Mouse (Mus musculus): Measurements from ENCODE around the gene Efnb1.
"Not testable (repeated sequence)": the region's sequence is repeated elsewhere in the genome, so short reads cannot be mapped to it uniquely, and the experiment has no call there.

Efnb1 gene

DNA sequence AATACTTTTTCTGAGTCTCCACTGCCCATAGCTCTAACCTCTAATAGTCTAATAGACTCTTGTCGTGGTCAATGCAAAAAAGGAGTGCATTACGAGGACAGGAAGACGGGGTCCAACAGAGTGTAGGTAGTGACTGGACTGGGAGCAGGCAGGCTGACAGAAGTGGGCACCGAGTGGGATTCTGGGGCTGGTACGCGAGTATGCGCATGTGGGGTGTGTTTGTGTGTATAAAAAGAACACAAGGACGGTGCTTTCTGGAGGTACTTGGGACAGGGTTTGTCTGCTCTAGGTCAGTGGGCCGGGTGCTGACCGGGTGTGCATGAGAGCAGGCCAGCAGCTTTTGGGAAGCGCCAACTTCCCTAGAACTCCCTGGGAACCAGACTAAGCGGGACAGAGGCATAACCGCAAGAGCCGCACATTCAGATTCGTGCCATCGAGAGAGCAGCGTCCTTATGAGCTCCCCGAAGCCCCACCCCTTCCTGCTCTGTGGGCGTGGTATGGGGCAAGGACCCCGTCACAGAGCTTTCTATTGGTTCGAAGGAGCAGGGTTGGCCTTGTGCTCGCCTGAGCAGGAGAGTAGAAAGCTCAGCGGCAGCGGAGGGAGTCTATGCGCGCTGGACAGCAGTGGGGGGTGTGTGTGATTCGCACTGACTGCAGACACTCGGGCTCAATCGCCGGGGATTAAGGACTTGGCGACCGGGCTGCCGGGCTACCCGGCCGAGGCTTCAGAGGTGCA, at the start of gene Efnb1:
Gene Efnb1 (plus strand): TSS at position 608 of the 736 bp plus-strand sequence.
- peak; percentile 70 for DNase-seq (ENCODE audit: low spot score)

DNA sequence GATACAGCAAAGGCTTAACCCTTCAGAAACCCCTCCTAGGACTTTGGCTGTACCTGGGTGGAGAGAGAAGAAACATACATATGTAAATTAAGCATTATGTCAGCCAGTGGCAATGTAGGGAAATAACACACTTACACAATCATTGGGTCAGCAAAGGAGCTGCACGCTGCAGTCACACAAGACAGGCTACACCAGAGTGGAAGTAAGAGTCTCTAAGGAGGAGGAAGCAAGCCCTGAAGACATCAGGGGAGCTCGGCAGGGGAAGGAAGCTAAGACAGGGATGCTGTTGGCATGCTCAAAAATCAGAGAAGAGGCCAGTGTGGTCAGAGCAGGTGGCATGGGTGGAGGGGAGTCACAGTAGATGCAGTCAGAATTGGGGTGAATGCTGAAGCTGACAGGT, 43.2 kb upstream of the Efnb1 start:
- no peak for DNase-seq (ENCODE audit: low spot score)

DNA sequence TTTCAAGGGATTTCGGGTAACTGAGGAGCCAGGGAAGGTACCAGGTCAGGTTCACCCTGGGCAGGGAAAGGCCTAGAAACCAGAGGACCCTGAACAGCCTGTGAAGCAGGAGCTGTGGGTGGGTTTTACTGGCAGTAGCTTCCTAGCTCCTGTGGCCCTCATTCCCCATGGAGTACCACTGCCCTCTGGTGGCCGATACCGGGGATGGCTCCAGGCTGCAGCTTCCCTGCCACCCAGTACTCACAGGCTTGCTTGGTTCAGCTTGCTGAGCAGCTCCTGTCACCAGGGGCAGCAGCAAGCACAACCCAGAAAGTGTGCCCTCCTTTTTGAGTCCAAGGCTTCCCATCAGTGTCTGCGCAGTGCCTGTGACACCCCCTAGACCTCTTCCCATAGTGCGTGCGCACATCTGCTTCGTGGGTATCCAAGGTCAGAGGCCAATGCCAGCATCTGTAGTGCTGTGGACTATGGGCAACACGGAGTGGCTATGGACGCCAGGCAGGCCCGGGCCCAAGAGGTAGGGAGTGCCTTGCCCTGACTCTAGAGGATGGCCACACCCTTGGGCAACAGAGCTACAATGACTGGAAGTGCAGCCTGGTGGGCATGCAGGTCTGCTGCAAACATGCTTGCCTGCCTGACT, 24.7 kb upstream of the Efnb1 start:
- DNase-seq (ENCODE audit: low spot score): not testable (repeated sequence)

DNA sequence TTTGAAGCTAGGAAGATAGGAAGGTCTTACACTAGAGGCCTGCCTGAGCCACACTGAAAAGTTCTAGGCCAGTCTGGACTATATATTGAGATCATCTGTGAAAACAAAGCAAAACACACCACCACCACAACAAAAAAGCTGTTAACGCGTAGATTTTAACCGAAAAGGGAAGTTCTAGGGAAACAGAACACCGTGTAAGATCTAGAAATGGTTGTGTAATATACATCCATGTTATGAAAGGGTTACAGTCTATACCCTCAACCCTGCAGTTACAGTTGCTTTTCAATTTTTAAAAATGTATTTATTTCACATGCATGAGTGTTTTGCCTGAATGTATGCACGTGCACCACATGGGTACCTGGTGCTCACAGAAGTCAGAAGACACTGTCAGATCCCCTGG, 16.4 kb upstream of the Efnb1 start:
- DNase-seq (ENCODE audit: low spot score): no peak

DNA sequence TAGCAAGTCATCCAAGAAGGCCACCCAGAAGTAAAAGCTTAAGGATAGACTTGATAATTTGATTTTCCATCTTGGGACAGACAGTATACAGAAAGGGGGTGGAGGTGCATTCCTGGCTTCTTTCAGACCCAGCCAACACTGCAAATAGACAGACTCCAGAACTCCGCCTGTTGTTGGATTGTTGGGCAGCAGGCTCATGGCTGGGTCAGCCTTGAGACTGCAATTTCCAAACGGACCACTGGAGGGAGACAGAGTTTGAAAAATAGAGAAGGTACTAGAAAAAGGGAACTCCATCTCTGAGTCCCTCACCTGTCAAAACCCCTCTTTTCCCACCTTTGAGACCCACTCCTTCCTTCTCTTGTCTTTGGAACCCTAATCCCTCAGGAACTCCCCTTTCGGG, 5.9 kb upstream of the Efnb1 start:
- DNase-seq (ENCODE audit: low spot score): peak; percentile 37

DNA sequence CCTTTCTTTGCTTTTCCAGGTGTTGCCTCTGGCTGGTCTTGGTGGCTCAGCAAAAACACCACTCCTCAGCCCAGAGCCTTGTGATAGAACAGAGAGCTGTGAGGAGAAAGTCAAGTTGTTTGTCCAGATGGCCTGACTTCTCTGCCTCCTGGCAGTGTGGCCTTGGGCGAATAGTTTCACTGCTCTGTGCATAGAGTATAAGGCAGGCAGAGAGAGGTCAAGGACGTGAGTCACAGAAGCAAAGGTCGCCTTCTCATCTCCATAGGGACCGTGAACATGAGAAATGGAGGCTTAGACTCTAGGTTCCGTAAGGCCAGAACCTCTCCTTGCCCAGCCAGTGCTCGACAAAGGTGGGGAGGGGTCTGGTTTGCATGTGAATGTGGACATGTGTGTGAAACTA, 3.4 kb upstream of the Efnb1 start:
- DNase-seq (ENCODE audit: low spot score): no peak

DNA sequence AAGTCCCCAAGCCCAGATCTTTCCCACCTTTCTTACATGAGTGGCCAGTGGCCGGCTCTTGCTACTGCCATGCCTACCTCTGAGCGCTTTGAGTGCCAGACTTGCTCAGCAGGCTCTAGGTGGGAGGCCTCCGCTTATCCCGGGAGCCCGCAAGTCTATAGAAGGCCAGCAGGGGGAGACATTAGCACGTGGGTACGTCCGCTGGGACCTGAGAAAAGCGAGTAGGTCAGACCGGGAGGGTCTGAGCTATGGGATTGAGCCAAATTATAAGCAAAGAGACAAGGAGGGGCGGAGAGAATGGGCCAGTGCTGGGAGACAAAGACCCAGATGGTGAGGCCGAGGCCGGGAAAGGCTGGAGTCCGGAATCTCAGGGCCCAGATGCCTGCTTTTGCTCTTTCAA, 1.0 kb upstream of the Efnb1 start:
- peak; percentile 47 for DNase-seq (ENCODE audit: low spot score)

DNA sequence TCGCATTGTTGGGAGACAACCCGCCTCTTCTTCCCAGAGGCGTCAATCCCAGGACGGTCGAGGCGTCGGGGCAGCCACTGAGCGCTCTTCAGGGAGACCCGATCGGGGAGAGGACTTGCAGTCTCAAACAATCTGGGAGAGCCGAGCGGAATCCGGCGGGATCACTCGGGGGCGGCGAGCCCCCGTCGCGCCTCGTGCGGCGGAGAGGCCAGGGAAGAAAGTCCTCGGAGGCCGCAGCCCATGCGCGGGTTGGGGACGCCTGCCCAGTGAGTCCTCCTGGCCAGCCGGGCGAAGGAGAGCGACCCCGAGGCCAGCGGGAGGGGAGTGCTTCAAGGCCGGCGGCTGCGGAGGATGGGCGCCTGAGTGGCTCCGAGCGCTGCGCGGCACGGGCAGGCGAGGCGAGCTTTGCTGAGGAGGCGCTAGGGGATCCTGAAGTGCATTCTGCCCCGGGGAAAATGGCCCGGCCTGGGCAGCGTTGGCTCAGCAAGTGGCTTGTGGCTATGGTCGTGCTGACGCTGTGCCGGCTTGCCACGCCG, 569 bp downstream of the Efnb1 start:
- DNase-seq (ENCODE audit: low spot score): no peak

DNA sequence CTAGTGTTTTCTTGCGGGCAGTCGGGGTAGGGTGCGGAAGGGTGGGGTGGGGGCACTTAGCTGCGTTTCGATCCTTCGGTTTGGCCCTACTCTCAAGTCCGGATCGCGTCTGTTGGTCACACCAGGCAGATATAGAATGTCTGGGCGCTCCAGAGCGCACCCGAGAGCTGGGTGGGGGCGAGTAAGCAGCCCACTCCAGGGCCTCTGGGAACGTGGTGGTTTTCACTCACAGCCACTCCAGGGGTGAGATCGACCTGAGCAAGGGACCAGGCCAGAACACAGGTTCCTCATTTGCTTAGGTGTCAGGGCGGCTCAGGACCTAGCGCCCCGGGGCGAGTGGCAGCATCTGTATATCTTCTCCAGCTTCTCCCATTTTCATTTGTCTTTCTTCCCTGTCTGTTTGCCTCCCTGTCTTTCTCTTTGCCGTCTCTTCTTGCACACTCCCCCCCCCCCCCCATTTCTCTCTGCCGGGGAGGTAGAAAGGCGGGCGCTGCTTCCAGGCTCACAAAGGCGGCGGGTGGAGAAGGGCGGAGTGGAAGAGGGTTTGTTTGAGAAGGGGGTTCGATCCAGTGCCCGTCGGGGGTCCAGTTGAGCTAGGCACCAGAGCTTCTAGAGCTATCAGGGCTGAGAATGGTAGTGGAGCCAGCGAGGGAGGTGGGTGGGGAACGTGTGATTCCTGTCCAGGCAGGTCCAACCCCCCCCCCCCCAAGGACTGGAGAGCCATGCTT, 1.4 kb downstream of the Efnb1 start:
- DNase-seq (ENCODE audit: low spot score): no peak

DNA sequence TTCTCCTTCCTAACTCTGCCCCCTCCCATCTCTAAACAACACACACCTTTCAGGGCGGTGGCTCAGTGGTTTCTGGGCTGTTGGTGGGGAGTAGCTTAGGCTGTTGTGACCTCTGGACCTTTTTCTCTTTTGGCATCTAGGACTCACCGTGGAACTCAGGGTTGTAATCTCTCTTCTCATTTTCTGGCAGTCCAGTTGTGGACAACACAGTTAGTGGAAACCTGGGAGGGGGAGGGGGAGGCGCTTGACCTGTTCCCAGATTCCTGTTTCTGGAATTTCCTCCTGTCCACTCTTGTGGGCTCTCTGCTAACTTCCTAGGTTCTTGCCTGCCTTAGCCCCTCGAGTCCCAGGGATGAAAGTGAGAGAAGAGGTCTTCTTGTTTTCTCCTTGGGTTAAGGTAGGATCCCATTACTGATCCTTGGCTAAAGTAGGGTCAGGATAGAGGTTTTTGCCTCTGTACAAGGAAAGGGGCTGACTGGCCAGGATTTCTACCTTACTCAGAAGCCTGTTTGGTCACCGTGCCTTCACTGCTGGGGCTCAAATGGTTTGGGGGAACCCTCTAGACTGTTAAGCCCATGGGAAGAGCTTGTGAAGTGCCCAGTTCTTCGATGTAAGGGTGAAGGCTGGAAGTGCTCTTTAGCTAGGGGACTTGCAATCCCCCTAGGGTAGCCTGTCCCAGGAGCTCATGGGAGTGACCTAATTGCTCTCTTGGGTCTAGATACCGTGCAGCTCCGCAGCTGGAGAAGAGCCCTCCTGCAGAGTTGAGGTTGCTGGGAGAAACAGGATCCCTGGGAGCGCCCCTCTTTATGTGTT, 2.2 kb downstream of the Efnb1 start:
- DNase-seq (ENCODE audit: low spot score): no peak

DNA sequence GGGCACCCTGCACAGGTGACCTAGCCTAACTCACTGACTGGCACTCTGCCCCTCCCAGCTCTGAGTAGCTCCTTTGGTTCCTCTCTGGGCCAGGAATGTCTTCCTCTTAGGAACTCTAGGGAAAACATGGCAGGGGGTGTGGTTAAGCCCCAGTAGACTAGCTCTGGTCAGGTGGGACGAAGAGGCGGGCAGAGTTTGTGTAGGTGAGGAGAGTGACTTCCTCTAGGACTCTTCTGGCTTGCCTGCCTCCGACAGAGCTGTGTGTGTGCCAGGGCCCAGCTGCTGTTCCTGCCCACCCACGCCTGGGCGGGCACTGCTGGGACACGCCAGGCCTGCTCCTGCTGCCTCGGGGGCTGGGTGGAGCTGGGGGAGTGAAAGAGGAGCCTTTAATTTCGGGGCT, 5.1 kb downstream of the Efnb1 start:
- no peak for DNase-seq (ENCODE audit: low spot score)

DNA sequence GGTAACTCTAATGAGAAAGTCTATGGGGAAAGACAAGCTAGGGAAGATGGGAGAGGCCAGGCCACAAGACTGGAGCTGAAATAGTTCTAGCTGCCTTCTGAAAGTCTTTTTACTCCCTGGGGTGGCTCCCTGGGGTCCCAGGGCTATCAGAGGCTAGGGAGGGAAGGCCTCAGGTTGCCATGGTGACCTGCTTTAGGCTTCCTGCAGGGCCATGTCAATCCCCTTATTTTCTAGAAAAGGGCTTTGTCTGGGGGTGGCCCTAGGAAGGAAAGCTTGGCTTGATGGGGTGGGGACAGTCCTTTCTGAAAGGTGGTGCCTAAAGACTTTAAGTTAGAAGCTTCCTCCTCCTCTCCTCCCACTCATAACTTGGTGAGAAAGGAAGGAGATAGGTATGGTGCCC, 6.0 kb downstream of the Efnb1 start:
- no peak for DNase-seq (ENCODE audit: low spot score)

DNA sequence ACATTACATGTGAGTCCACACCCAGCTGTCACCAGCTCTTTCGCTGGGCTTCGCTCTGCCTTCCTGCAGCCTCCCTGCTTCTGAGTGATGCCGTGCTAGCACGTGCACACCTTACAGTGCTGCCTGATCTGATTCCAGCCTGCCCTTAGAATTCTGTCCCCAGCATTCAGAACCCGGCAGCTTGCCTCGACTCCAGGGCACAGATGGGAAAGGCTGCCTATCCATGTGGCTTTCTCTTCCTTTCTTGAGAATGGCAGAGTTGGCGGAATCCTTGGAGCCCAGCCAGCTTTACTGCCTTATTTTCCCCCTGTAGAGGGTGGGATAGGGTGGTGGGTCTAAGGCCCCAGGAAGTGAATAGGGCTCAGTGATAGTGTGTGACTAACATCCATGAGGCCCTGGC, 9.6 kb downstream of the Efnb1 start:
- no peak for DNase-seq (ENCODE audit: low spot score)

DNA sequence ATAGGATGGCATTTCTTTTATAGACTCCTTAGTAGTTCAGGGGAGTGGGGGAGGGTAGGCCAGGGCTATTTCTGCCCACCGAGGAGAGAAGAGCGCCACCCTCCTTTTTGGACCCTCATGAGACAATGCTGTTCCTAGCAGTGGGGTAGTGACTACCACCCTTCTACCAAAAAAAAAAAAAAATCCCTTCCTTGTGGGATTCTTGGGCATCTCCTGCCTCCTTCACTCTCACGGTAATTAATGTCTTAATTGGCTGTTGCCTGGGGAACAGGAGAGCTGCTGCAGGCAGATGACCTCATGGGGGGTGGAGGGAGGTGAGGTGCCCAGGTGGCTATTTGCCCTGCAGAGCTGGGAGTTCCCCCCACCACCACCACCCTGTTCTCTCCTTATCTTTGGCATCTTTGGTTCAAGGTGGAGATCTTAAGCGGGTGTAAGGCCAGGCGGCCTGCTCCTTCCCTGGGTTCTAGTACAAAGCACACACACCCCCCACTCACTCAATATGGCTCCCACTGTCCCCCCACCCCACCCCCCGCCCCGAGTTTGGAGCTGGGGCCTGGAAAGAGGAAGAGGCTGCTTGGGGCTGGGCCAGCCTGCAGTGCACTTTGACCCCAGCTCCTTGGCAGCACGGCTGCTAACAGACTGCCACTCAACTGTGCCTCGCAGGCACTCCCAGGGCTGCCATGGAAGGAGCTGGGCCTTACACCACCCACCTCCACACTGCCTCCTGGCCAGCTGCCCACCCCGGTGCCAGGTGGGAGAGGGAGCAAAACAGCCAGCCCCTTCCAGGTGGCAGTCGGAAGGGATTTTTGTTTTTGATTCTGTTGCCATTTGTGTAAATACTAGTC, 12.4 kb downstream of the Efnb1 start:
- no peak for DNase-seq (ENCODE audit: low spot score)

DNA sequence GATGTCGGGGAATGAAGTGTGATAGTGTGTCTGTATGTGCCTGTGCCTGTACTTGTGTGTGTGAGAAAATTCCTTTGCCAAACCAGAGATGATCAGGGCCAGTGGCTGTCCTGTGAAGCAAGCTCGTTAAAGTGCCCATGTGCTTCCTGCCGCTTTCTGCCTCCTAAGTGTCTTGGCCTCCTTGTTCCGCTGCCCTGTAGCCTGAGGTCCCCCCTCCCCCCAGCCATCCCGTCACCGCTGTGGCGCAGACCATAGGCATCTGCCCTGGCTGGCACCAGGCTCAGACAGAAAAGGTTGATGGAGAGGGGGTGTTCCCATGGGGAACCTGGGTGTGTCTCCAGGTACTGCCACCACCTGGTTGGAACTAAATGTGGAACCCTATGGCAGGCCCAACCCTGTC, 13.1 kb downstream of the Efnb1 start:
- no peak for DNase-seq (ENCODE audit: low spot score)

DNA sequence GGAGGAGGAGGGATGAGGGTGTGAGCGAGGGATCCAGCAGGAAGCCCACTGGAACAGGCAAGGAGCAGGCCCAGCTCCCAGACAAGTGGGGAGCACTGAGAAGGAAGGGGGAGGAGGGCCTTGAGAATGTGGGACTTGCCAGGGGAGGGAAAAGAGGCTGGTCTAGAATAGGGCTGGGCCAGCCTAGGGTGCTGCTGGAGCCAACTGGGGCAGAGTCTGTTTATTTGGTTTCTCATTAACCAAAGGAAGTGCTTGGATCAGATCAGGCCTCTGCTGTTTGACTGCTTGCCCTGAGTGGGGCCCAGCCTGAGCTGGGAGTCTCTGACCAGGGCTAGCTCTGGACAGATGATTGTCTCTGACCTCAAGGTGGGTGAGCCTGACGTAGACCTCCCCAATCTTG, 14.0 kb downstream of the Efnb1 start:
- no peak for DNase-seq (ENCODE audit: low spot score)

DNA sequence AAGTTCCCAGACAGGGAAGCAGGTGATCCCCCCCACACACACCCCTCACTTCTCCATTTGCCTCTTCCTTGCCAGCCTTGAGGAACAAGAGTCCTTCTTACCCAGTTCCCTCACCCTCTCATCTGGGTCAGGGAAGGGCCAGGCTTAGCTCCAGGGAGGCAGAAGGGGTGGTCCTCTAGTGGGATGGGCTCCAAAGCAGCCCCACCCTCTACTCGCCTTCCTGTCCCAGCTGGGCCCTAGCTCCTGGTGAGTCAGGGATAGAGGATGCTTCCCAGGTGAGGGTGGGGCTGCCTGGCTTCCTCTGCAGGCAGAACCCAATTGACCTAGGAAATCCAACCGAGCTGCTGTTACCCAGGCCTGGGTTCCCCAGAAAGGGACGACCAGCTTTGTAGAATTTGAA, 14.8 kb downstream of the Efnb1 start:
- no peak for DNase-seq (ENCODE audit: low spot score)

DNA sequence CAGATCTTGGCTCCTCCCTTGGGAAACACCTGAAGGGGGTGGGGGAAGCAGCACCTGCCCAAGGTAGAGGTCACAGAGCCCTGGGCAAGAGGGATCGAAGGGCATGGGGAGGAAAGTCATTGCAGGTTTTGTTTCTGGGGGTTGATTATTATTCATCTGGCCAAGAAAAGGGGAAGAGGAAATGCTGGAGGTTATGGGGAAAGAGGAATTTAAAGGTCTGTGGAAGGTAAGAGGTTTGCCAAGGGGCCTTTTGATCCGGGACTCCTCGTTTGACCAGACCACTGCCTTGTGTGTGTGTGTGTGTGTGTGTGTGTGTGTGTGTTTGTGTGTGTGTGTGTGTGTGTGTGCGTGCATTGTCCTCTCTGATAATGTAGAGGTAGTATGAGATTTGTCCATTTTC, 15.5 kb downstream of the Efnb1 start:
- DNase-seq (ENCODE audit: low spot score): no peak

DNA sequence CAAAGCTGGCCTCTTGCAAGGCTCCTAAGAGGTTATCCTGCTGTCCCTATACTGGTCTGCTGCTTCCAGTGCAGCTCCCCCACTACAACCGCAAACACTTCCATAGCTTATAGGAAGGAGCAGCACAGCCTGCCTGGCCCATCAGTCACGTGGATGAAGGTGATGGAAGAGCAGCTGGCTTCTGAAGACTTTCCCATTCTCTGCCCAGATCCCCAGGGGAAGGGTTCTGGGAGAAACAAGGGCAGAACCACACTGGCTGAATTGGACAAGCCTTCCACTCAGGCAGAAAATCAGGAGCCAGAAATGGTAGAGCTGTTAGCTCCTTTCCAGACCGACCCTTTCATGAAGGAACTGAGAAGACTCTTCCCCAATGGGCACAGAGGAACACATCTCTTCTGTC, 16.2 kb downstream of the Efnb1 start:
- no peak for DNase-seq (ENCODE audit: low spot score)

DNA sequence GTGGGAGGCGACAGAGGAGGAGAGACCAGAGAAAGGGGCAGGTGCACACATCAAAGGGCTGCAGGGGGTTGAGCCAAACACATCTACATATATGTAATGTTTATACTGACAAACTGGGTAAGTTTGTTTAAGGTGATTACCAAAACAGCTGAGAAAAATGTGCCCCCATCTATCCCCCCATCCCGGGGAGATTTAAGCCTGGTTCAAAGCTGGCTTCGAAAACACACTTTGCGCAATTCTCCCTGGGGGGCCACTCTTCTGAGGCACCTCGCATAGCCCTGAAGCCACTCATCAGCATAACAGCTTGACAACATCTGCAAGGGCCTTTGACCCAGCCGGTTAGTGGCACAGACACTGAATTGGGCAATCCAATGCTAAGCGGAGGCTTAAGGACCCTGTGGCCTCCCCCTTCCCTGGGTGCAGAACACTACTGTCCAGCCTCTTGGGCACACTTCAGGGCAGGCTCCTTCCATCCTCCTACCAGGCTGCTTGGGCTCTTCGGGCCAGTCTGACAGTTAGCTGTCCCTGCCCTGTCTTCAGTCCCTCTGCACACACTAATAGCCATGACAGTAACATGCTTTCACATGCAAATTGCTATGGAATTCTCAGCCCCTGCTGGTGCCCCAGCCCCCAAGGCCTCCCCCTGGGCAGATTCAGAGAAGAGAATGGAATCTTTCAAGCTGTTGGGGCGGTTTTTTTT, 16.8 kb downstream of the Efnb1 start:
- no peak for DNase-seq (ENCODE audit: low spot score)

DNA sequence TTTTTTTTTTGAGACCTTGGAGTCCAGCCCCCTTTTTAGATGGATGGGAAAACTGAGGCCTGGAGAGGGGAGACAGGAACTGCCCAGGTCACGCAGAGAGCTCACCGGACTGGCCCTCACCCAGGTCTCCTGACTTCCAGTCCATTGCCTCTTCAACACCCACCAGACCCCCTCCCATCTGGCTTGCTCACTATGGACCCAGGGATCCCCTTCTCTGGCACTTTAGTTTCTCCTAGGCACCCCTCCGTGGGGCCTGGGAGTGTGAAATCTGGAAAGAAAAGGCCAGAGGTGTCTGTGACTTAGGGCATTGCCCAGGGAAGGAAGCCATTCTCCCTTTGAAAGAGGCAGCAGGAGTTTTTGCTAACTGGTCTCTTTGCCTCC, 17.3 kb downstream of the Efnb1 start:
- DNase-seq (ENCODE audit: low spot score): no peak
